Mouse (Mus musculus): ENCODE measurements around the gene Ifnl2. TPM values are rescaled to one million over a fixed set of nuclear protein-coding genes. Genes with fewer than 3 reads are reported as not detected.
"Not testable (repeated sequence)": the region's sequence is repeated elsewhere in the genome, so short reads cannot be mapped to it uniquely, and the experiment has no call there.

Gene Ifnl2
- polyA plus RNA-seq (2016; fragmentation: Nextera tagmentation; extraction: Ambion mirVana) = not detected in 2 replicates

- not testable (repeated sequence) for H3K4me3 ChIP-seq; ATAC-seq (ENCODE audit: low FRiP score); H3K36me3 ChIP-seq; H3K4me1 ChIP-seq; H3K4me2 ChIP-seq (replicated peaks); H3K27me3 ChIP-seq; H3K9me3 ChIP-seq (replicated peaks); H3K9ac ChIP-seq; H3K27ac ChIP-seq
- 70% methylated on average over 8 of the region's 8 CpGs for WGBS
Measured at GRCm38 (mm10) chr7:28510405-28510974, at the start of gene Ifnl2. Ifnl2 (minus strand) TSS chr7:28510455.

GRCm38 (mm10) chr7:28558486-28558885 is 48.2 kb upstream of the Ifnl2 start:
- no peak for ATAC-seq (ENCODE audit: low FRiP score)
- Histone ChIP-seq H3K27ac (no peak overlapping the region), H3K4me3 (no peak overlapping the region), H3K9me3 (replicated peaks) (no peaks in the 10 kb centered on the region), H3K36me3 (peaks cover 43% of the 10 kb centered on the region), H3K9ac (no peak overlapping the region), H3K4me2 (replicated peaks) (no peak overlapping the region), H3K27me3 (no peaks in the 10 kb centered on the region), H3K4me1 (0 out of 2 replicates have a peak, but pooled peaks cover 2% of the 10 kb centered on the region)
- WGBS = 65% methylated on average over 4 of the region's 4 CpGs

- Histone ChIP-seq H3K27ac (no peak overlapping the region), H3K4me2 (replicated peaks) (no peak overlapping the region), H3K9ac (no peak overlapping the region), H3K4me3 (no peak overlapping the region), H3K36me3 (peaks cover 35% of the 10 kb centered on the region), H3K27me3 (no peaks in the 10 kb centered on the region), H3K9me3 (replicated peaks) (no peaks in the 10 kb centered on the region; the same call in 1 of the 2 replicates), H3K4me1 (0 out of 2 replicates have a peak, but pooled peaks cover 2% of the 10 kb centered on the region)
- no peak for ATAC-seq (ENCODE audit: low FRiP score)
- 77% methylated on average over 6 of the region's 6 CpGs for WGBS
Measured at GRCm38 (mm10) chr7:28557708-28558107, 47.5 kb upstream of the Ifnl2 start.

GRCm38 (mm10) chr7:28557069-28557468 is 46.8 kb upstream of the Ifnl2 start:
- 0 out of 2 replicates have a peak, but pooled peaks cover 2% of the 10 kb centered on the region for H3K4me1 ChIP-seq
- WGBS = 84% methylated on average over 5 of the region's 5 CpGs
- H3K9ac ChIP-seq = no peak overlapping the region
- H3K27ac ChIP-seq = no peak overlapping the region
- H3K36me3 ChIP-seq = peaks cover 29% of the 10 kb centered on the region
- no peaks in the 10 kb centered on the region for H3K27me3 ChIP-seq
- H3K4me3 ChIP-seq = no peak overlapping the region
- no peak for ATAC-seq (ENCODE audit: low FRiP score)
- H3K4me2 ChIP-seq (replicated peaks) = no peak overlapping the region
- peaks cover 2% of the 10 kb centered on the region; the same call in 1 of the 2 replicates for H3K9me3 ChIP-seq (replicated peaks)

- 0 out of 2 replicates have a peak, but pooled peaks cover 2% of the 10 kb centered on the region for H3K4me1 ChIP-seq
- H3K4me3 ChIP-seq = no peak overlapping the region
- peaks cover 4% of the 10 kb centered on the region; the same call in 1 of the 2 replicates for H3K9me3 ChIP-seq (replicated peaks)
- H3K36me3 ChIP-seq = peaks cover 27% of the 10 kb centered on the region
- no peak overlapping the region for H3K9ac ChIP-seq
- 25% methylated on average over 5 of the region's 5 CpGs for WGBS
- no peak overlapping the region; the same call in 1 of the 2 replicates for H3K27ac ChIP-seq
- H3K4me2 ChIP-seq (replicated peaks) = no peak overlapping the region
- ATAC-seq (ENCODE audit: low FRiP score) = no peak
- no peaks in the 10 kb centered on the region for H3K27me3 ChIP-seq
Measured at GRCm38 (mm10) chr7:28555939-28556535, 45.8 kb upstream of the Ifnl2 start.

- ATAC-seq (ENCODE audit: low FRiP score) = no peak
- Histone ChIP-seq H3K27me3 (peaks cover 6% of the 10 kb centered on the region; the same call in 1 of the 2 replicates), H3K27ac (no peak overlapping the region), H3K4me3 (no peak overlapping the region), H3K4me1 (no peaks in the 10 kb centered on the region), H3K36me3 (no peaks in the 10 kb centered on the region), H3K4me2 (replicated peaks) (no peak overlapping the region), H3K9me3 (replicated peaks) (peaks cover 4% of the 10 kb centered on the region; the same call in 1 of the 2 replicates), H3K9ac (no peak overlapping the region)
- 92% methylated on average over 6 of the region's 6 CpGs for WGBS
Measured at GRCm38 (mm10) chr7:28553076-28553475, 42.8 kb upstream of the Ifnl2 start.

GRCm38 (mm10) chr7:28547628-28548027 is 37.4 kb upstream of the Ifnl2 start:
- H3K36me3 ChIP-seq = no peaks in the 10 kb centered on the region
- peaks cover 52% of the 10 kb centered on the region for H3K27me3 ChIP-seq
- no peak overlapping the region for H3K9ac ChIP-seq
- peaks cover 23% of the 10 kb centered on the region for H3K4me1 ChIP-seq
- peaks cover 4% of the 10 kb centered on the region; the same call in 1 of the 2 replicates for H3K9me3 ChIP-seq (replicated peaks)
- no peak for ATAC-seq (ENCODE audit: low FRiP score)
- no peak overlapping the region for H3K4me2 ChIP-seq (replicated peaks)
- no peak overlapping the region for H3K4me3 ChIP-seq
- H3K27ac ChIP-seq = no peak overlapping the region
- WGBS = 75% methylated on average over 7 of the region's 7 CpGs

- Histone ChIP-seq H3K36me3 (no peaks in the 10 kb centered on the region), H3K9ac (peak within 1 kb of the TSS; percentile 39; the same call in 1 of the 2 replicates), H3K27me3 (peaks cover 52% of the 10 kb centered on the region), H3K27ac (no peak within 1 kb of the TSS), H3K4me1 (peaks cover 23% of the 10 kb centered on the region), H3K9me3 (replicated peaks) (0 out of 2 replicates have a peak, but pooled peaks cover 3% of the 10 kb centered on the region), H3K4me3 (peak within 1 kb of the TSS; percentile 29), H3K4me2 (replicated peaks) (peak within 1 kb of the TSS; percentile 51)
- ATAC-seq (ENCODE audit: low FRiP score) = no peak
- WGBS = 3% methylated on average over 5 of the region's 5 CpGs
Measured at GRCm38 (mm10) chr7:28547154-28547553, 36.9 kb upstream of the Ifnl2 start, which contains the start of gene Nccrp1. Nccrp1 (minus strand) TSS chr7:28547254.

- ATAC-seq (ENCODE audit: low FRiP score) = no peak
- WGBS = 1% methylated on average over 22 of the region's 22 CpGs
- H3K27me3 ChIP-seq = peaks cover 52% of the 10 kb centered on the region
Measured at GRCm38 (mm10) chr7:28546649-28547048, 36.4 kb upstream of the Ifnl2 start.

GRCm38 (mm10) chr7:28545891-28546210 is 35.6 kb upstream of the Ifnl2 start:
- no peak overlapping the region for H3K4me2 ChIP-seq (replicated peaks)
- whole genome bisulfite sequencing = 46% methylated on average over 7 of the region's 7 CpGs
- no peak for ATAC-seq (ENCODE audit: low FRiP score)
- no peak overlapping the region for H3K27ac ChIP-seq
- H3K9me3 ChIP-seq (replicated peaks) = no peaks in the 10 kb centered on the region
- H3K4me3 ChIP-seq = no peak overlapping the region
- H3K4me1 ChIP-seq = peaks cover 23% of the 10 kb centered on the region
- no peak overlapping the region for H3K9ac ChIP-seq
- peaks cover 52% of the 10 kb centered on the region for H3K27me3 ChIP-seq
- H3K36me3 ChIP-seq = no peaks in the 10 kb centered on the region

More at GRCm38 (mm10) chr7:28546649-28547048, 36.4 kb upstream of the Ifnl2 start:
- H3K4me3 ChIP-seq = peak overlapping the region; percentile 29
- no peaks in the 10 kb centered on the region for H3K9me3 ChIP-seq (replicated peaks)
- peaks cover 23% of the 10 kb centered on the region for H3K4me1 ChIP-seq
- H3K9ac ChIP-seq = peak overlapping the region; percentile 39; the same call in 1 of the 2 replicates
- peak overlapping the region; percentile 51 for H3K4me2 ChIP-seq (replicated peaks)
- no peak overlapping the region for H3K27ac ChIP-seq
- no peaks in the 10 kb centered on the region for H3K36me3 ChIP-seq

GRCm38 (mm10) chr7:28545048-28545890 is 35.0 kb upstream of the Ifnl2 start:
- 0 out of 2 replicates have a peak, but pooled peaks have one; percentile 7 for ATAC-seq (ENCODE audit: low FRiP score)
- peaks cover 52% of the 10 kb centered on the region for H3K27me3 ChIP-seq
- WGBS = 24% methylated on average over 14 of the region's 14 CpGs
- no peak overlapping the region for H3K4me2 ChIP-seq (replicated peaks)
- H3K36me3 ChIP-seq = no peaks in the 10 kb centered on the region
- no peaks in the 10 kb centered on the region for H3K9me3 ChIP-seq (replicated peaks)
- no peak overlapping the region for H3K4me3 ChIP-seq
- H3K27ac ChIP-seq = no peak overlapping the region
- H3K9ac ChIP-seq = no peak overlapping the region
- H3K4me1 ChIP-seq = peaks cover 23% of the 10 kb centered on the region

Measured in hindbrain, embryonic 12.5 days (tissue).